Mouse (Mus musculus): ENCODE measurements around the gene Abhd14a. TPM values are rescaled to one million over a fixed set of nuclear protein-coding genes. Genes with fewer than 3 reads are reported as not detected.
"Not testable (repeated sequence)": the region's sequence is repeated elsewhere in the genome, so short reads cannot be mapped to it uniquely, and the experiment has no call there.

Gene Abhd14a
- polyA plus RNA-seq (2015; fragmentation: Nextera tagmentation; extraction: Ambion mirVana): 55.5 and 56.8 TPM in 2 replicates

DNA sequence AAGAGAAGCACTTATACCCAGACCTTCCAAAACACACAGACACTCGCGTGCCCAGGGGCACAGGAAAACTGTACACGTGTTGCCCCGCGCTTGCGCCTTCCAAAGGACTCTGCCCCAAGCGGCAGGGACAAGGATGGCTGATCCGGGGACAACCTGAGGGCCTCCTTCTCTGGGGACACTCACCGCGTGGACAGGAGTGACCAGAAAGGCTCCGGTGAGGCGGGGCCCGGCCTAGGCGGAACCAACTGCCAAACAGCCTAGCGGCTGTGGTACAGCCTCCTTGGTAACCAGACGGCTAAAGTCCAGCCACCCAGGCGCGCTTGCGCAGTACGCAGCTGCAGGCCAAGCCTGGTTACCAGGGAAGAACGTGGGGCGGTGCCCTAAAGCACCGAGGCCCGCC, at the start of gene Abhd14a, which contains the start of gene Abhd14b:
Gene Abhd14a (minus strand): TSS at position 331 of the 400 bp plus-strand sequence.
Gene Abhd14b (plus strand): TSS at position 112 of the 400 bp plus-strand sequence.
- peak; percentile 84 for ATAC-seq (replicated peaks; ENCODE audit: low FRiP score)
- Histone ChIP-seq H3K27me3 (no peaks in the 10 kb centered on the region), H3K4me1 (peaks cover 73% of the 10 kb centered on the region)

GRCm38 (mm10) chr9:106487602-106488001, 40.1 kb upstream of the Abhd14a start:
- H3K4me3 ChIP-seq (replicated peaks); H3K9me3 ChIP-seq (replicated peaks); H3K4me1 ChIP-seq; H3K4me2 ChIP-seq; H3K27me3 ChIP-seq; H3K27ac ChIP-seq; ATAC-seq (replicated peaks; ENCODE audit: low FRiP score); H3K9ac ChIP-seq: not testable (repeated sequence)
- WGBS: 85% methylated on average over 6 of the region's 6 CpGs
- peaks cover 40% of the 10 kb centered on the region for H3K36me3 ChIP-seq

More for the DNA sequence above, at the start of gene Abhd14a, which contains the start of gene Abhd14b:
- Histone ChIP-seq H3K4me3 (replicated peaks) (peak within 1 kb of the TSS; percentile 57), H3K4me2 (peak within 1 kb of the TSS; percentile 82), H3K9me3 (replicated peaks) (no peaks in the 10 kb centered on the region), H3K27ac (peak within 1 kb of the TSS; percentile 87), H3K36me3 (0 out of 2 replicates have a peak, but pooled peaks cover under 1% of the 10 kb centered on the region), H3K9ac (peak within 1 kb of the TSS; percentile 65)
- under 1% methylated on average over 24 of the region's 24 CpGs for WGBS

- WGBS: 87% methylated on average over 10 of the region's 10 CpGs
- Histone ChIP-seq H3K9ac (no peak overlapping the region), H3K9me3 (replicated peaks) (no peaks in the 10 kb centered on the region), H3K27ac (no peak overlapping the region), H3K27me3 (no peaks in the 10 kb centered on the region), H3K4me3 (replicated peaks) (no peak overlapping the region), H3K36me3 (peaks cover 62% of the 10 kb centered on the region), H3K4me2 (no peak overlapping the region), H3K4me1 (no peaks in the 10 kb centered on the region)
- ATAC-seq (replicated peaks; ENCODE audit: low FRiP score): no peak
Measured at GRCm38 (mm10) chr9:106485076-106485475, 37.6 kb upstream of the Abhd14a start.

- no peak overlapping the region for H3K27ac ChIP-seq
- 90% methylated on average over 17 of the region's 17 CpGs for WGBS
- no peak overlapping the region for H3K9ac ChIP-seq
- no peak for ATAC-seq (replicated peaks; ENCODE audit: low FRiP score)
- no peak overlapping the region for H3K4me2 ChIP-seq
- no peaks in the 10 kb centered on the region for H3K4me1 ChIP-seq
- peaks cover 62% of the 10 kb centered on the region for H3K36me3 ChIP-seq
- H3K4me3 ChIP-seq (replicated peaks): no peak overlapping the region
- no peaks in the 10 kb centered on the region for H3K27me3 ChIP-seq
- no peaks in the 10 kb centered on the region for H3K9me3 ChIP-seq (replicated peaks)
Measured at GRCm38 (mm10) chr9:106483606-106484005, 36.1 kb upstream of the Abhd14a start.

GRCm38 (mm10) chr9:106483136-106483535, 35.7 kb upstream of the Abhd14a start:
- Histone ChIP-seq H3K9ac (no peak overlapping the region), H3K27me3 (no peaks in the 10 kb centered on the region), H3K4me3 (replicated peaks) (no peak overlapping the region), H3K4me2 (no peak overlapping the region), H3K27ac (no peak overlapping the region), H3K36me3 (peaks cover 62% of the 10 kb centered on the region), H3K4me1 (peaks cover 2% of the 10 kb centered on the region), H3K9me3 (replicated peaks) (no peaks in the 10 kb centered on the region)
- 98% methylated on average over 10 of the region's 10 CpGs for WGBS
- no peak for ATAC-seq (replicated peaks; ENCODE audit: low FRiP score)

- no peak overlapping the region for H3K4me2 ChIP-seq
- WGBS: 86% methylated on average over 17 of the region's 17 CpGs
- H3K36me3 ChIP-seq: peaks cover 62% of the 10 kb centered on the region
Measured at GRCm38 (mm10) chr9:106482578-106483115, 35.2 kb upstream of the Abhd14a start.

GRCm38 (mm10) chr9:106481676-106482075, 34.2 kb upstream of the Abhd14a start:
- ATAC-seq (replicated peaks; ENCODE audit: low FRiP score): no peak
- Histone ChIP-seq H3K36me3 (peaks cover 62% of the 10 kb centered on the region), H3K4me2 (no peak overlapping the region), H3K9me3 (replicated peaks) (no peaks in the 10 kb centered on the region), H3K4me1 (peaks cover 10% of the 10 kb centered on the region), H3K4me3 (replicated peaks) (no peak overlapping the region), H3K27me3 (no peaks in the 10 kb centered on the region), H3K27ac (no peak overlapping the region), H3K9ac (no peak overlapping the region)
- 92% methylated on average over 13 of the region's 13 CpGs for WGBS

More at GRCm38 (mm10) chr9:106482578-106483115, 35.2 kb upstream of the Abhd14a start:
- H3K27me3 ChIP-seq: no peaks in the 10 kb centered on the region
- H3K4me1 ChIP-seq: peaks cover 7% of the 10 kb centered on the region
- no peak overlapping the region for H3K27ac ChIP-seq
- H3K4me3 ChIP-seq (replicated peaks): no peak overlapping the region
- no peaks in the 10 kb centered on the region for H3K9me3 ChIP-seq (replicated peaks)
- H3K9ac ChIP-seq: no peak overlapping the region
- no peak for ATAC-seq (replicated peaks; ENCODE audit: low FRiP score)

GRCm38 (mm10) chr9:106481075-106481474, 33.6 kb upstream of the Abhd14a start:
- Histone ChIP-seq H3K27ac (no peak overlapping the region), H3K27me3 (no peaks in the 10 kb centered on the region), H3K4me2 (no peak overlapping the region), H3K4me1 (peaks cover 16% of the 10 kb centered on the region), H3K36me3 (peaks cover 56% of the 10 kb centered on the region), H3K4me3 (replicated peaks) (no peak overlapping the region), H3K9me3 (replicated peaks) (no peaks in the 10 kb centered on the region), H3K9ac (no peak overlapping the region)
- ATAC-seq (replicated peaks; ENCODE audit: low FRiP score): no peak
- 87% methylated on average over 15 of the region's 15 CpGs for WGBS

DNA sequence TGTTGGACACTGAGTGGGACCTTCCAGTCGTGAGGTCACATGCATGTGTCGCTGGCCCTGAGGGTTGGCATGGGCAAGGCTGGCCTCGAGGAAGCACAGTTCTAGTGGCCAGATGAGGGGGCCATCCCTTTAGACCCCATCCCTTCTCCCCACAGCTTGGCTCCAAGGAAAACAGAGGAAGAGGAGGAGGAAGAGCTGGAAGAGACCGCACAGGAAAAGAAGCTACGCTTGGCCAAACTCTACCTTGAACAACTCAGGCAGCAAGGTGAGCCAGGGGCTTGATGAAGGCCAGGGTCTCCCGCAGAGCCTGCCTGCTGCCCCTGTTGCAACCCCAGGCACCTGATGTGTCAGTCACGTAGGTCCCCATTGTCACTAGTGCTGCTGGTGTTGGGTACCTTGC, 33.1 kb upstream of the Abhd14a start:
- Histone ChIP-seq H3K9me3 (replicated peaks) (no peaks in the 10 kb centered on the region), H3K27me3 (no peaks in the 10 kb centered on the region), H3K27ac (no peak overlapping the region), H3K4me3 (replicated peaks) (no peak overlapping the region), H3K4me1 (peaks cover 21% of the 10 kb centered on the region), H3K4me2 (no peak overlapping the region), H3K9ac (no peak overlapping the region), H3K36me3 (peaks cover 51% of the 10 kb centered on the region)
- 92% methylated on average over 7 of the region's 7 CpGs for WGBS
- no peak for ATAC-seq (replicated peaks; ENCODE audit: low FRiP score)

DNA sequence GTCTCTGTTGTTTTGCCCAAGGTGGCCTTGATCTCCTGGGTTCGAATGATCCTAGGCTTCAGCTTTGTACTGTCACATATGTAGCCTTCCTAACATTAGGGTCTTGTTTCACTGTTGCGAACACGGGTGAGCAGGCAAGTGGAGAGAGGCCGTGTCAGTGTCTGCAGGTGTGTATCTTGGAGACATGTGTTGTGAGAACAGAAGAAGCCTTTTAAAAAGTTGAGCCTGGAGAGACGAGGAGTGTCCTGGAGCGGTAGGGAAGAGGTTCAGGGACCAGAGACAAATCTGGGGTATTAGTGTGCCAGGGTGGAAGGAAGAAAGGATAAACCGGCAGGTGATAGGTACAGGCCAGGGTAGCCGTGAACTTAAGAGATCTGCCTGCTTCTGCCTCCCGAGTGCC, 30.6 kb upstream of the Abhd14a start:
- Histone ChIP-seq H3K4me2 (peak overlapping the region; percentile 86), H3K9ac (peak overlapping the region; percentile 65), H3K27me3 (no peaks in the 10 kb centered on the region), H3K4me1 (peaks cover 45% of the 10 kb centered on the region), H3K36me3 (peaks cover 27% of the 10 kb centered on the region), H3K4me3 (replicated peaks) (peak overlapping the region; percentile 76), H3K9me3 (replicated peaks) (no peaks in the 10 kb centered on the region), H3K27ac (no peak overlapping the region)
- WGBS: 73% methylated on average over 9 of the region's 9 CpGs
- no peak for ATAC-seq (replicated peaks; ENCODE audit: low FRiP score)

DNA sequence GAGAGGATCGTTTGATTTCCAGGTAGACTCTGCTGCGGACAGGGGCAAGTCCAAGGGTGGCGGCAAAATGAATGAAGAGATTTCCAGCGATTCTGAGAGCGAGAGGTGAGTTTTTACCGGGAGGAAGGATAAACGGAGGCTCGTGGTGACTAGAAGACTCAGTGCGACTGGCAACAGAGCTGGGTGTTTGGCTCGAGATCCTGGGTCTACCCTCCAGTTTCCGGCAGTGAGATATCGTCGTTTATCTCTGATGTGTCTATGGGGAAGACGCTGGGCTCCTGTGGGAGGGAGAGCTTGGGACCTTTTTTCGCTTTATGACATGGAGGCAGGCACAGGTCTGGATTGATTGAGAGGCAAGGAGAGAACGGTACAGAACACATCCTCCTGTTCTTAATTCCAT, 30.2 kb upstream of the Abhd14a start:
- H3K4me3 ChIP-seq (replicated peaks): peak overlapping the region; percentile 76
- 3% methylated on average over 16 of the region's 16 CpGs for WGBS
- H3K4me1 ChIP-seq: peaks cover 47% of the 10 kb centered on the region
- H3K9me3 ChIP-seq (replicated peaks): no peaks in the 10 kb centered on the region
- 0 out of 2 replicates have a peak overlapping the region, but pooled peaks have one; percentile 16 for H3K27ac ChIP-seq
- peak overlapping the region; percentile 86 for H3K4me2 ChIP-seq
- ATAC-seq (replicated peaks; ENCODE audit: low FRiP score): no peak
- H3K36me3 ChIP-seq: peaks cover 22% of the 10 kb centered on the region
- no peaks in the 10 kb centered on the region for H3K27me3 ChIP-seq
- peak overlapping the region; percentile 65 for H3K9ac ChIP-seq

DNA sequence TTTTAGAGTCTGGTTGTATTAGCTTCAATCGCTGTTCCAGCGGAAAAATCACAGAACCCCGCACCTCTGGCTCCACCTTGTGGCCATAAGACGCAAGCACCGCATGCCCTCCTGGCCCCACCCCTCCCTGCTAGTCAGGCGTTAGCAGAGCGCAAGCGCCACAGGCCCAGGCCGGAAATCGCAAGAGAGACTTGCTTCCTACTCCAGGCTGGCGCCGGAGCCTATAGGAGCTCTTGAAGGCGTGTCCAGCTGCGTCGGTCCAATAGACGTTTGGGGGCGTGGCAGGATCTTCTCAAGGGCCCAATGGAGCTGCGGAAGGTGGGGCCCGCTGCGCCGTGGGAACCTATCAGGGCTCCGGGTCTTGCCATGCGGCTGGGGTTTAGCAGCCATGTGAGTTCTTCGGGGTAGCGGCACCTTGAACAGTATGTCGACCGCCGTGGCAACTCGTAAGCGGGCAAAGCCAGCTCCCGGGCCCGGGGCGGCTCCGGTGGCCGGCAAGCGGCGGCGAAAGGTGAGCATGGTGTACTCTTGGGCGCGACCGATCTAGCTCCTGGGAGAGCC, 29.5 kb upstream of the Abhd14a start, which contains the start of gene Parp3:
Gene Parp3 (minus strand): TSS at position 26 of the 561 bp plus-strand sequence.
- WGBS: 0% methylated on average over 40 of the region's 41 CpGs
- H3K9me3 ChIP-seq (replicated peaks): no peaks in the 10 kb centered on the region
- H3K4me3 ChIP-seq (replicated peaks): peak within 1 kb of the TSS; percentile 76
- H3K9ac ChIP-seq: peak within 1 kb of the TSS; percentile 65
- H3K36me3 ChIP-seq: peaks cover 16% of the 10 kb centered on the region
- H3K27ac ChIP-seq: peak within 1 kb of the TSS; percentile 83
- H3K4me1 ChIP-seq: peaks cover 53% of the 10 kb centered on the region
- peak within 1 kb of the TSS; percentile 86 for H3K4me2 ChIP-seq
- peak; percentile 98 for ATAC-seq (replicated peaks; ENCODE audit: low FRiP score)
- no peaks in the 10 kb centered on the region for H3K27me3 ChIP-seq

Measured in kidney, embryonic 15.5 days (tissue).